Mouse (Mus musculus): ENCODE measurements around the gene Cdk5r1. TPM values are rescaled to one million over a fixed set of nuclear protein-coding genes. Genes with fewer than 3 reads are reported as not detected.
A peak's percentile ranks its signal among the peaks of the same experiment; 100 is the strongest.

Cdk5r1 gene
- total RNA-seq, 2 experiments from 2014 or later, result 316 to 340 TPM

GRCm38 (mm10) chr11:80518421-80519367 is 41.9 kb downstream of the Cdk5r1 start:
- intact Hi-C loops (cut with DNase I), result loop anchor here (5.0 kb wide), 1 partner anchor 36 kb away; no protein-coding TSS in a partner anchor
- peak; percentile 62 to 66 for DNase-seq (ENCODE audit: low spot score in 2 of 2)

GRCm38 (mm10) chr11:80521148-80521547 is 44.3 kb downstream of the Cdk5r1 start:
- no peak for DNase-seq (ENCODE audit: low spot score in 2 of 2)
- intact Hi-C loops (cut with DNase I), result no loop called here

- intact Hi-C loops (cut with DNase I), result no loop called here
Measured at GRCm38 (mm10) chr11:80522852-80523251, 46.0 kb downstream of the Cdk5r1 start.

DNA sequence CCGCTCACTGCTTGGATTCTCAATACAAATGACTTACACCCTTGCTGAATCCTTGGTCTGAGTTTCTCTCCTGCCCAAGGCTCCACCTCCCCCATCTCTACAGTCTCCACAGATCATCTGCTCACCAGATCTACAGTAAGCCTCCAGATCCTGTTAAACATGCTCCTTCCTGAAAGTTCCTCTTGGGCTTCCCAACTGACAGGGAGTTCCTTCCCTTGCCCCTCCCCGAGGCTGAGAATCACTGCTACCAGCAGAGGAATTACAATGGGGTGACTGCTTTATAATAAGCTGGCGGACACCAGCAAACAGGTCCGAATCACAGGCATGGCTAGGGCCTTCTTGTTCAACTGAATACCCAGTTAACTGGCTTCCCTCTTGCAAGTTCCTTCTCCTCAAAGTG is 46.6 kb downstream of the Cdk5r1 start:
- no peak for DNase-seq (ENCODE audit: low spot score in 2 of 2)
- intact Hi-C loops (cut with DNase I), result no loop called here

More at GRCm38 (mm10) chr11:80522852-80523251, 46.0 kb downstream of the Cdk5r1 start:
- no peak for DNase-seq (ENCODE audit: low spot score in 2 of 2)

GRCm38 (mm10) chr11:80524213-80524612 is 47.4 kb downstream of the Cdk5r1 start:
- no peak for DNase-seq (ENCODE audit: low spot score in 2 of 2)
- intact Hi-C loops (cut with DNase I), result no loop called here

DNA sequence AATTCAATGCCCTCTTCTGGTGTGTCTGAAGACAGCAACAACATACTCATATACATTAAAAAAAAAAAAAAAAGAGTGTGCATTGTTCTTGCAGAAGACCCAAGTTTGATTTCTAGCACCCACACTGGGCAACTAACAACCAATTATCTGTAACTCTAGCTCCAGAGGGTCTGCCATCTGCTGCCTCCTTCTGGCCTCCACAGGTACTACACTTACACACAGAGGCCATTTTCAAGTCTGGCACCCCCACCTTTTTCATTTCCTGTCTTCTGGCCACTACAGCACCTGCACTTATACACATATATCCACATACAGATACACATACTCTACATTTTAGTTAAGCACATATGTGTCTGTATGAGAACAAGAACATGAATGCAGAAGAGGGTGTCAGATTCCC is 50.9 kb downstream of the Cdk5r1 start:
- intact Hi-C loops (cut with DNase I), result no loop called here
- no peak for DNase-seq (ENCODE audit: low spot score in 2 of 2)

DNA sequence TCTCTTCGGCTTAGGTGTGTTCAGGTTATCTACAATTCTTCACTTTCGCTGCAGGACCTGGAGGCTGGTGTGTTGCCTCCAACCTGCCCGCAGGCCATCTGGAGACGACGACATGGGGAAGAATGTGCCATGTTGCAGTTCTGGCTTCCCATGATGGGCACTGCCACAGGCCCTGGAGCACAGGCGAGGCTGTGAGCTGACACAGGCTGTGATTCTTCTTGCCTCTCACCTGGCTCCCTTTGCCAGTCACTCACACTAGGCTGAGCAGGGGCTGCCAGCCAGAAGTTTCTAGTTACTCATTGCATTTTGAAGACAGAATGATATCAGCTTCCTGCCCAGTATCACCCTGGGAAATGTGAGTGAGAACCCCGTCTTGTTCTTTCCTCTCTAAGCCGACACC is 52.3 kb downstream of the Cdk5r1 start:
- intact Hi-C loops (cut with DNase I), result no loop called here
- no peak for DNase-seq (ENCODE audit: low spot score in 2 of 2)

Other genes starting within 250 kb of the Cdk5r1 start
- 10 to 100 TPM; 19.8 to 29.7 TPM for gene Rhbdl3, start 176.1 kb upstream of the Cdk5r1 start, total RNA-seq (2021)
- 10 to 100 TPM; 48.0 to 51.6 TPM for gene 5730455P16Rik, start 99.0 kb upstream of the Cdk5r1 start, total RNA-seq (2021)
- 100 to 1,000 TPM in 1 of 2 experiments, 10 to 100 TPM in 1; 99.3 to 152 TPM for gene Zfp207, start 93.7 kb upstream of the Cdk5r1 start, total RNA-seq (2021)
- gene Psmd11, start 48.4 kb upstream of the Cdk5r1 start, total RNA-seq (2021), result 10 to 100 TPM; 96.0 to 99.9 TPM

Measured in left cerebral cortex, postnatal 36 days (tissue).